Mouse (Mus musculus): ENCODE measurements around the gene Gm10487.
"Not testable (repeated sequence)": the region's sequence is repeated elsewhere in the genome, so short reads cannot be mapped to it uniquely, and the experiment has no call there.

The Gm10487 gene

DNA sequence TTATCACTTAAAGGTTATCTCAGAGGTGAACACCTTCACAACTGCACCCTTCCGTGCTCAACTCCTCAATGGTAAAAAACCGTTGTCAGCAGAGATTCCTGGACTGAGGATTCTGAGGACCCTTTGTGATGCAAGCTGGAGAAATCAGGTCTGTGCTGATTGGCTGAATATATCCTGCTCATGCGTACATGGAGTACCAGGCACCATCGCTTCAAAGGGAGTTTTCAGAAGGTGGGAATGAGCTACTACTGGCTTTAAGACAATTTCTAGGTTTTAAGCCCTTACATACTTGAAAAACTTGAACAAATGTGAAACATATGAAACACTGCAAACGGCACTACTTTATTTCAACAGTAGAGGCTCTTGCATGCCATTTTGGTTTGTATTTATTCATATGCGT, at the start of gene Gm10487:
Gene Gm10487, minus strand, starts transcription at position 101 of the 400 bp plus-strand sequence.
- ATAC-seq (ENCODE audit: insufficient number of reproducible peaks, low FRiP score, low TSS enrichment) = not testable (repeated sequence)

Data from cerebellum, adult (tissue).